Mouse (Mus musculus) erythroblast, embryonic 14.5 days (primary cell): ENCODE results near the gene Thg1l.

ENCODE experiments used
- GATA1 ChIP-seq: IDR thresholded peaks from 2 replicates; pipeline ENCODE4 v1.6.1; 2012; ENCODE audit warnings: low read length, inconsistent platforms, mixed read lengths
- TAL1 ChIP-seq: IDR thresholded peaks from 3 replicates; pipeline ENCODE4 v1.6.1; 2012; ENCODE audit warnings: low read length, inconsistent platforms, mixed read lengths

GRCm38 (mm10) chr11:45918018-45918417, 37.3 kb downstream of the Thg1l start:
- no peak for TF ChIP-seq GATA1
- TF ChIP-seq TAL1: no peak
